Mouse (Mus musculus) embryonic facial prominence, embryonic 14.5 days (tissue): ENCODE data around the gene Pard3. TPM values are rescaled to one million over a fixed set of nuclear protein-coding genes. Genes with fewer than 3 reads are reported as not detected.

Source experiments
- ATAC-seq: fragments of 200-750 bp; cut with Nextera tagmentation; 2 replicates; pipeline ENCODE4 v1.8.0; 2017; ENCODE audit warnings: low read depth, moderate number of reproducible peaks, moderate TSS enrichment
- DNase-seq: peaks from one replicate; pipeline ENCODE4 v3.0.0-alpha.2; 2015; ENCODE audit warnings: low spot score
- H3K27ac ChIP-seq: fragments of 300-500 bp; sonication (generic); replicated peaks from 2 replicates; pipeline ENCODE4 v1.5.1; 2014; ENCODE audit warnings: low read depth, mild to moderate bottlenecking, low read length, moderate library complexity
- H3K27me3 ChIP-seq: fragments of 300-500 bp; sonication (generic); replicated peaks from 2 replicates; pipeline ENCODE4 v1.6.1; 2014; ENCODE audit warnings: low read length; ENCODE audit not compliant: control insufficient read depth, insufficient read depth
- H3K36me3 ChIP-seq: fragments of 300-500 bp; sonication (generic); 2 replicates; pipeline ENCODE4 v1.6.1; 2014; ENCODE audit warnings: low read length, mixed read lengths; ENCODE audit not compliant: control insufficient read depth, insufficient read depth
- H3K4me1 ChIP-seq: fragments of 300-500 bp; sonication (generic); 2 replicates; pipeline ENCODE4 v1.6.1; 2014; ENCODE audit warnings: antibody characterized with exemption, low read length; ENCODE audit not compliant: control insufficient read depth, insufficient read depth
- H3K4me2 ChIP-seq: fragments of 300-500 bp; sonication (generic); 2 replicates; pipeline ENCODE4 v1.6.1; 2014; ENCODE audit warnings: low read depth, mild to moderate bottlenecking, low read length, moderate library complexity, mixed read lengths
- H3K4me3 ChIP-seq: fragments of 300-500 bp; sonication (generic); 2 replicates; pipeline ENCODE4 v1.5.1; 2014; ENCODE audit warnings: low read depth, mild to moderate bottlenecking, low read length
- H3K9ac ChIP-seq: fragments of 300-500 bp; sonication (generic); 2 replicates; pipeline ENCODE4 v1.6.1; 2014; ENCODE audit warnings: low read depth, mild to moderate bottlenecking, low read length, moderate library complexity, mixed read lengths
- H3K9me3 ChIP-seq: fragments of 300-500 bp; sonication (generic); 2 replicates; pipeline ENCODE4 v1.6.1; 2016; ENCODE audit warnings: low read length; ENCODE audit not compliant: control insufficient read depth
- WGBS: fragments of 180-500 bp; shearing (Covaris S2); extraction: QIAGEN DNeasy Blood & Tissue Kit; methylation state at CpG from one replicate; pipeline ENCODE4 v1.1.7; 2014; 5-methylcytosine and 5-hydroxymethylcytosine counted together
- polyA plus RNA-seq: library from polyadenylated mRNA; unstranded; fragments of >200 nt; fragmentation: Nextera tagmentation; extraction: Ambion mirVana; gene quantifications from 2 replicates; pipeline ENCODE4 v1.2.1, GENCODE M21; 2014

The Pard3 gene
- polyA plus RNA-seq, 1 experiment from 2014 or later, result 35.4 TPM

DNA sequence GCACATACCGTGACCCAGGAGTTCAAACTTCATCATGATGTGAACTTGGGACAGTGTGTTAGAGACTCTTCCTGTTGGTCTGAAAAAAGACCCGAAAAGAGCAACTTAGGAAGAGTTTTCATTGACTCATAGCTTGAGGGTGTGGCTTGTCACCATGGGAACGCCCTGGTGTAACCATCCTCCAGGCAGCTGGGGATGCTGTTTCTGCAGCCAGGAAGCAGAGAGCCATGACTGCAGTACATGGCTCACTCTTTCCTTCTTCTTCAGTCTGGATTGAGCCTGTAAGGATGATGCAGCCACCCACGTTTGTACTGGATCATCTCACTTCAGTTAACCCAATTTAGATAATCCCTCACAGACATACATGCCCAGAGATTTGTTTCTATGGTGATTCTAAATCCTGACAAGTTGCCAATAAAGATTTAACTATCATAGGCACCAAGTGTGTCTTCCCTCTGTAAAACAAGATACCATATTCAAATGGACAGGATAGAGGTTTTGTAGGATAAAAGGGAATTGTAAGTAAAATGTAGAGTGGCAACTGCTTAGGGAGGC lies 431.6 kb downstream of the Pard3 start:
- WGBS, result 62% methylated on average over 4 of the region's 4 CpGs
- peak; percentile 44 for DNase-seq
- Histone ChIP-seq H3K36me3 (no peaks in the 10 kb centered on the region), H3K27ac (no peak overlapping the region), H3K9me3 (no peaks in the 10 kb centered on the region), H3K4me3 (no peak overlapping the region), H3K27me3 (no peaks in the 10 kb centered on the region), H3K9ac (no peak overlapping the region), H3K4me1 (peaks cover 7% of the 10 kb centered on the region; the same call in 1 of the 2 replicates), H3K4me2 (no peak overlapping the region)
- no peak for ATAC-seq

DNA sequence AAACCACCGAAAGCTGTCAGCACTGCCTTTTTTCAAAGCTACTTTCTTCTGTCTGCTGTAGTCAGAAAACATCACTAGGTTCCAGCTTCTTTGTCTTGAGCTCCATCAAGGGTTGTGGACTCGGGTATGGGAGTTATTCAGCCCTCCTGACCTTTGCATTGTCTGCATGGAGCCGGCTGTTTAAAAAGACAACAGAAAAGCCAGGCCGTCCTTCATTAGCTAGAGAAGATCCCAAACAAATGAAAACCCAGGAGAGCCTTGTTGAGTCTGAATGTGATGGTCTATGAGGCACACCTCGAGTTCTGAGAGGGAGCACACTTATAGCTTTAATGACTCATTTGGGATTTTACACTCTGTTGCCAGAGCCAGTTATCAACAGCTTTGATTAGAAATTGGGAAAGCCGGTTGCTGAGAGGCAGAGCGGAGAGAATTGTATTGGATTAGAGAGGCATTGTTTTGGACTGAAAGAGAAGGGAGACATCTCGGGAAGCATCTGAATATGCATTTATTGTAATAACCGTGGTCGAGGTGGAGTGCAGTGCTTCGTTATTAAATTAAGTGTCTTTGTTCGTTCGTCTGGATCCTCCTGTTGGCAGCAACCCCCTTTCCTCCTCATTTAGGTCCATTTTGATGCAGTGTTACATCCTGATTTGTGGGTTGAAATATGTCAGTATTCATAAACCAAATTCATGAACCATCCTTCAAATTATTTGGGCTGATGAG lies 435.5 kb downstream of the Pard3 start:
- H3K9me3 ChIP-seq, result no peaks in the 10 kb centered on the region
- no peak overlapping the region for H3K27ac ChIP-seq
- no peak overlapping the region for H3K4me2 ChIP-seq
- no peak overlapping the region for H3K4me3 ChIP-seq
- no peaks in the 10 kb centered on the region for H3K36me3 ChIP-seq
- no peaks in the 10 kb centered on the region for H3K27me3 ChIP-seq
- peak; percentile 27; the same call in 1 of the 2 replicates for ATAC-seq
- WGBS, result 53% methylated on average over 13 of the region's 13 CpGs
- H3K4me1 ChIP-seq, result peaks cover 12% of the 10 kb centered on the region
- DNase-seq, result peak; percentile 31
- no peak overlapping the region for H3K9ac ChIP-seq

DNA sequence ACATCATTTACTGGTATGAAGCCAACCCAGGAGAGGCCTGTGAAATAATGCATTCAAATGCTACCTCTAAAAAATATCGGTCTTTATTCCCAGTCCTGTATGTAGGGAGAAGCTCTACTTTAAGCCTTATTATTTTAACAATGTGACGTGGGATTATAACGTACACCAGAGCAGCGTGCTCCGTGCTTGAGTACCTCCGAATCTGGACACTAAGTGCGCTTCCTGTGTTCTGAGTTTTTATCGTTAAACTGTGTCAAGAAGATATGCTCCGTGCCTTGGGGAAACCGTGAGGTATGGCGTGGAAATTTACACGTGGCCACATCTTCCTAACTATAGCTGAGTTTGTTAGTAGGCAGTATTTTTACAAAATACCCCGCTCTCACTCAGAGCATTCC lies 436.0 kb downstream of the Pard3 start:
- Histone ChIP-seq H3K9ac (no peak overlapping the region), H3K9me3 (no peaks in the 10 kb centered on the region), H3K4me3 (no peak overlapping the region), H3K27me3 (no peaks in the 10 kb centered on the region), H3K36me3 (no peaks in the 10 kb centered on the region), H3K27ac (no peak overlapping the region), H3K4me2 (peak overlapping the region; percentile 3; the same call in 1 of the 2 replicates), H3K4me1 (peaks cover 12% of the 10 kb centered on the region)
- no peak for DNase-seq
- ATAC-seq, result no peak
- 65% methylated on average over 13 of the region's 13 CpGs for whole genome bisulfite sequencing

DNA sequence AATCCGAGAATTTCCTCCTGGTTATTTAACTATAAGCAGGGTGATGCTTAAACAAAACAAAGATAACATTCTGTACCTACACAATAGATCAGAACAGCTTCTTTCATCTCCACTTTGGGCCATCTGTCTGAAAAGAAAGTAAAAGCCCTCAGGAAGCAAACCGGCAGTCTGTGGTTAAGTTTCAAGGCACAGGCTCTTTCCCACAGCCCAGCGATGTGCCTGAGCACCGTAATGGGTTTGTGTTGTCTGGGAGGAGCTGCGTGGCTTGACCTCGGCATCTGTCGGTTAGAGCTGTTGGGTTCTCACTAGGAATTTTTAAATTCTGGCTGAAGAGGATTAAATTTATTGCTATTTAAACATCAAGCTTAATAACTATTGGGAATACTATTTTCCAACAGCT lies 436.5 kb downstream of the Pard3 start:
- Histone ChIP-seq H3K9me3 (no peaks in the 10 kb centered on the region), H3K27ac (no peak overlapping the region), H3K9ac (no peak overlapping the region), H3K27me3 (no peaks in the 10 kb centered on the region), H3K4me1 (peaks cover 12% of the 10 kb centered on the region), H3K36me3 (no peaks in the 10 kb centered on the region), H3K4me3 (no peak overlapping the region), H3K4me2 (peak overlapping the region; percentile 3; the same call in 1 of the 2 replicates)
- WGBS, result 15% methylated on average over 7 of the region's 7 CpGs
- DNase-seq (peak; percentile 59), ATAC-seq (no peak)

DNA sequence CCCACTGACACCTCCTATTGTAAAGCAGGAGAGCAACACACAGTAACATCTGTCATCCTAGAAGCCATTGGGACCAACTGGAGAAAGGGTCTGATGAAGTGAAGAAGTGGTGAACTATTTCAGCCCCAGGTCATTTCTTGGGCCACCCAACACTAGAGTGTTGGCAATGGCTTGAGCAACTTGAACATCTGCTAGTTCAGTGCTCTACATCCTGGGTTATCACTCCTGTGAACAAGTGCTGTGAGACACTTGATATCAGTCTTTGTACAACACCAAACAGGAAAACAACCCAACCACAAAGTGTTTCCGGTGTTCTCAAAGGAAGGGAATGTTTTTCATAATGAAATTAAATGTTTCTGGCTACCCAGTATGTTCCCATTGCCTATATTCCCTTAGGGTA lies 438.1 kb downstream of the Pard3 start:
- no peaks in the 10 kb centered on the region for H3K27me3 ChIP-seq
- WGBS, result 70% methylated on average over 1 of the region's 1 CpGs
- H3K4me2 ChIP-seq, result no peak overlapping the region
- H3K36me3 ChIP-seq, result no peaks in the 10 kb centered on the region
- peaks cover 12% of the 10 kb centered on the region for H3K4me1 ChIP-seq
- no peak overlapping the region for H3K9ac ChIP-seq
- no peak for DNase-seq
- no peak overlapping the region for H3K4me3 ChIP-seq
- H3K9me3 ChIP-seq, result no peaks in the 10 kb centered on the region
- ATAC-seq, result no peak
- H3K27ac ChIP-seq, result no peak overlapping the region

DNA sequence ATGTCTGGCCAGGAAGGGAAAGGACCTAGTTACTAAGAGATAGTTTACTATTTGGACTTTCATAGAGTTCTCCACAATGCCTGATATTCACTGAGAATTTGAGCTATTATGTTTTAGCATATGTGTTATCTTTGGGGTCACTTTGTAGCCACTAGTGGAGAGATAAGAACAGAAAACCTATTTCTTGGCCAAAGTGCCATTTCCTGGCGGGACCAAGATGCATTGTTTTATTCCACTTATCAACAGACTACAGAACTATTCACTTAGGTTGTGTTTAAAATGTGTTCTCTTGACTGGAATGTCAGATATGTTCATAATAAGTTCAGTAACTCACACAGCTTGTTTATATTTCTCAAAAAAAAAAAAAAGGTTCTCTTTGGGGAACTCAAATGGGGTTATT lies 441.6 kb downstream of the Pard3 start:
- ATAC-seq (no peak), DNase-seq (no peak)
- Histone ChIP-seq H3K36me3 (no peaks in the 10 kb centered on the region), H3K9me3 (no peaks in the 10 kb centered on the region), H3K4me2 (no peak overlapping the region), H3K9ac (no peak overlapping the region), H3K4me3 (no peak overlapping the region), H3K4me1 (peaks cover 5% of the 10 kb centered on the region; the same call in 1 of the 2 replicates), H3K27ac (no peak overlapping the region), H3K27me3 (no peaks in the 10 kb centered on the region)
- 92% methylated on average over 1 of the region's 1 CpGs for WGBS

DNA sequence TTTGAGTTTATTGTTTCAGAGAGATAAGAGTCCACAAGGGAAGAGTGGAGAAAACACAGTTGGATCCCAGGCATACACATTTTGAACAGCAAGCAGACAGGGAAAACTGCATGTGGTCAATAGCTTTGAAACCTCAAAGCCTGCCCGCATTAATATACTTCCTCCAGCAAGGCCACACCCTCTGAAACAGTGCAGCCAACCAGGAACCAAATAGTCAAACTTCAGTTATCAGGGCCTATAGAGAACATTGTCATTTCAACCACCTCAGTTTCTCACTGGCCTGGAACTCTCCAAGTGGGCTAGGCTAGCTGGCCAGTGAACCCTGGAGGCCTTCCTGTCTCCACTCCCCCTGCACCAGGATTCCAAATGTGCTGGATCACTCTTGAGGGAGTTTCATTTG lies 442.6 kb downstream of the Pard3 start:
- no peaks in the 10 kb centered on the region for H3K36me3 ChIP-seq
- WGBS, result 94% methylated on average over 1 of the region's 1 CpGs
- no peaks in the 10 kb centered on the region for H3K9me3 ChIP-seq
- no peak for DNase-seq
- H3K4me1 ChIP-seq, result no peaks in the 10 kb centered on the region
- H3K27ac ChIP-seq, result no peak overlapping the region
- H3K27me3 ChIP-seq, result no peaks in the 10 kb centered on the region
- ATAC-seq, result no peak
- no peak overlapping the region for H3K9ac ChIP-seq
- H3K4me2 ChIP-seq, result no peak overlapping the region
- H3K4me3 ChIP-seq, result no peak overlapping the region

DNA sequence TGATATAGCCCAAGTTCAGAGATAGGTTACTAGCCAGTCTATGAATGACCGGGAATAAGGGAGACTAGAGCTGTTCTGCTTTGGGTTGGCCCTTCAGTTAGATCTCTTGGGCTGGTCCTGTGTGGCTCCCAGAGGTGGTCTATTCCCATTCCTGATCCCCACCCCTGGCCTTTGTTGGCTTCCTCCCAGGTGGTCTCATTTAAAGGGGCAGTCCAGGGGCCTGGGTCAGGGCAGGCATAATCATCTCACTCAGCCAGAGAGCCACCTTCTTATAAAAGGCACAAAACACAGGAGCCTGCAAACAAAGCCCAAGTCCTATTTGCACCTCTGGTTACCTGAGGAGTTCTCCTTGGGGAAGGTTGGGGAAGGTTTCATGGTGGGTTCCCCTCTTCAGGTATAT lies 447.6 kb downstream of the Pard3 start:
- 82% methylated on average over 1 of the region's 1 CpGs for WGBS
- DNase-seq, result no peak
- H3K9me3 ChIP-seq, result no peaks in the 10 kb centered on the region
- ATAC-seq, result no peak
- H3K27me3 ChIP-seq, result no peaks in the 10 kb centered on the region
- no peak overlapping the region for H3K4me2 ChIP-seq
- no peak overlapping the region for H3K9ac ChIP-seq
- no peaks in the 10 kb centered on the region for H3K36me3 ChIP-seq
- H3K4me3 ChIP-seq, result no peak overlapping the region
- H3K4me1 ChIP-seq, result no peaks in the 10 kb centered on the region
- no peak overlapping the region for H3K27ac ChIP-seq
